Mouse (Mus musculus): ENCODE results near the gene Sctr.

Sctr gene

GRCm38 (mm10) chr1:120066625-120067024 lies 59.9 kb downstream of the Sctr start:
- in situ Hi-C loops (cut with MboI, MseI) = no loop called here

GRCm38 (mm10) chr1:120069120-120069519 lies 62.4 kb downstream of the Sctr start:
- in situ Hi-C loops (cut with MboI, MseI) = no loop called here

GRCm38 (mm10) chr1:120070168-120070567 lies 63.5 kb downstream of the Sctr start:
- in situ Hi-C loops (cut with MboI, MseI) = no loop called here

- in situ Hi-C loops (cut with MboI, MseI) = no loop called here
These were observed 64.4 kb downstream of the Sctr start for GRCm38 (mm10) chr1:120071133-120071532.

GRCm38 (mm10) chr1:120072900-120073299 lies 66.2 kb downstream of the Sctr start:
- in situ Hi-C loops (cut with MboI, MseI) = no loop called here

GRCm38 (mm10) chr1:120073519-120074306 lies 67.0 kb downstream of the Sctr start, which contains the start of gene Tmem37:
Tmem37 (minus strand) TSS chr1:120074074.
- in situ Hi-C loops (cut with MboI, MseI) = no loop called here

GRCm38 (mm10) chr1:120074307-120074702 lies 67.6 kb downstream of the Sctr start:
- in situ Hi-C loops (cut with MboI, MseI) = no loop called here

GRCm38 (mm10) chr1:120074931-120075330 lies 68.2 kb downstream of the Sctr start:
- in situ Hi-C loops (cut with MboI, MseI) = no loop called here

- in situ Hi-C loops (cut with MboI, MseI) = no loop called here
These were observed 68.8 kb downstream of the Sctr start for GRCm38 (mm10) chr1:120075507-120075906.

- in situ Hi-C loops (cut with MboI, MseI) = no loop called here
These were observed 71.2 kb downstream of the Sctr start for GRCm38 (mm10) chr1:120077746-120078410.

- in situ Hi-C loops (cut with MboI, MseI) = no loop called here
These were observed 73.9 kb downstream of the Sctr start for GRCm38 (mm10) chr1:120080632-120081031.

- in situ Hi-C loops (cut with MboI, MseI) = no loop called here
These were observed 76.4 kb downstream of the Sctr start for GRCm38 (mm10) chr1:120082957-120083585.

GRCm38 (mm10) chr1:120083921-120084517 lies 77.3 kb downstream of the Sctr start:
- in situ Hi-C loops (cut with MboI, MseI) = no loop called here

GRCm38 (mm10) chr1:120085696-120086095 lies 79.0 kb downstream of the Sctr start:
- in situ Hi-C loops (cut with MboI, MseI) = no loop called here

- in situ Hi-C loops (cut with MboI, MseI) = no loop called here
These were observed 80.0 kb downstream of the Sctr start for GRCm38 (mm10) chr1:120086644-120087043.

- in situ Hi-C loops (cut with MboI, MseI) = no loop called here
These were observed 82.5 kb downstream of the Sctr start for GRCm38 (mm10) chr1:120089180-120089579.

- in situ Hi-C loops (cut with MboI, MseI) = loop anchor here (5.0 kb wide), 1 partner anchor 61 kb away; no protein-coding TSS in a partner anchor
These were observed 84.3 kb downstream of the Sctr start for GRCm38 (mm10) chr1:120090880-120091570.

- in situ Hi-C loops (cut with MboI, MseI) = loop anchor here (5.0 kb wide), 1 partner anchor 59 kb away; no protein-coding TSS in a partner anchor
These were observed 86.9 kb downstream of the Sctr start for GRCm38 (mm10) chr1:120093482-120094134.

- in situ Hi-C loops (cut with MboI, MseI) = loop anchor here (5.0 kb wide), 3 partner anchors 37 to 68 kb away; no protein-coding TSS in a partner anchor
These were observed 88.2 kb downstream of the Sctr start for GRCm38 (mm10) chr1:120094920-120095319.

GRCm38 (mm10) chr1:120098327-120098726 lies 91.6 kb downstream of the Sctr start:
- in situ Hi-C loops (cut with MboI, MseI) = loop anchor here (5.0 kb wide), 2 partner anchors 34 to 71 kb away; no protein-coding TSS in a partner anchor

- in situ Hi-C loops (cut with MboI, MseI) = loop anchor here (5.0 kb wide), 2 partner anchors 33 to 72 kb away; no protein-coding TSS in a partner anchor
These were observed 92.8 kb downstream of the Sctr start for GRCm38 (mm10) chr1:120099483-120099882.
